Comparison of ENCODE assay signal across 15 mouse cellular contexts in genomic region chr4:62265154-62265836, GRCm38 (mm10). TPM values are rescaled to one million over a fixed set of nuclear protein-coding genes. Genes with fewer than 3 reads are reported as not detected.
DNase-seq lines count a peak whose midpoint lies in the region; ATAC-seq and TF ChIP-seq lines count a peak whose summit lies in the region.
"Had no signal": no experiment of that assay in that cellular context is flagged by ENCODE, and none has a peak within 500 bp of the region (broad histone marks: within the 10 kb centered on the region; RNA-seq: fewer than 3 reads in every experiment).

No protein-coding gene starts in this region.

- no peaks in the 10 kb centered on the region for H3K36me3 ChIP-seq in liver, embryonic 11.5 days (ENCODE audit: control insufficient read depth, insufficient read depth, low read length)
- H3K36me3 ChIP-seq: embryonic facial prominence, embryonic 13.5 days; hindbrain, embryonic 12.5 days; neural tube, embryonic 12.5 days had no signal

- WGBS in lung, adult 2 months = 54% methylated on average over 10 of the region's 10 CpGs
- 70% methylated on average over 10 of the region's 10 CpGs for WGBS in liver, embryonic 11.5 days

- 0 out of 2 replicates have a peak, but pooled peaks have one; percentile 29 for ATAC-seq in liver, embryonic 11.5 days (replicated peaks; ENCODE audit: low FRiP score)

- no peak overlapping the region for H3K4me2 ChIP-seq in liver, embryonic 11.5 days
- H3K4me2 ChIP-seq: embryonic facial prominence, embryonic 13.5 days; hindbrain, embryonic 12.5 days; neural tube, embryonic 12.5 days had no signal

- no peak overlapping the region for H3K4me3 ChIP-seq in lung, adult 2 months (replicated peaks; ENCODE audit: extremely low read depth, low read depth, low read length)
- no peak overlapping the region for H3K4me3 ChIP-seq in liver, embryonic 11.5 days (ENCODE audit: low read depth, low read length)
- H3K4me3 ChIP-seq: embryonic facial prominence, embryonic 13.5 days; hindbrain, embryonic 12.5 days; neural tube, embryonic 12.5 days had no signal

- no peak for TF ChIP-seq CTCF in lung, adult 2 months (IDR thresholded peaks at IDR 0.05; ENCODE audit: insufficient read depth, low read length)

- H3K9me3 ChIP-seq in liver, embryonic 11.5 days (ENCODE audit: control insufficient read depth, low read length) = no peaks in the 10 kb centered on the region
- H3K9me3 ChIP-seq: embryonic facial prominence, embryonic 13.5 days; hindbrain, embryonic 12.5 days; neural tube, embryonic 12.5 days had no signal

- no peaks in the 10 kb centered on the region for H3K27me3 ChIP-seq in liver, embryonic 11.5 days (replicated peaks; ENCODE audit: control insufficient read depth, insufficient read depth, low read length)
- H3K27me3 ChIP-seq: embryonic facial prominence, embryonic 13.5 days; hindbrain, embryonic 12.5 days; neural tube, embryonic 12.5 days had no signal

- H3K27ac ChIP-seq in liver, embryonic 11.5 days (ENCODE audit: low read depth, low read length) = no peak overlapping the region
- H3K27ac ChIP-seq: embryonic facial prominence, embryonic 13.5 days; hindbrain, embryonic 12.5 days; neural tube, embryonic 12.5 days had no signal

- no peak overlapping the region for H3K9ac ChIP-seq in liver, embryonic 11.5 days (ENCODE audit: low read depth, low read length)
- H3K9ac ChIP-seq: embryonic facial prominence, embryonic 13.5 days; hindbrain, embryonic 12.5 days; neural tube, embryonic 12.5 days had no signal

- no peaks in the 10 kb centered on the region for H3K4me1 ChIP-seq in lung, adult 2 months (ENCODE audit: control insufficient read depth, insufficient read depth, low read length)
- H3K4me1 ChIP-seq in liver, embryonic 11.5 days (replicated peaks; ENCODE audit: control insufficient read depth, insufficient read depth, low read length) = no peaks in the 10 kb centered on the region
- H3K4me1 ChIP-seq: embryonic facial prominence, embryonic 13.5 days; hindbrain, embryonic 12.5 days; neural tube, embryonic 12.5 days had no signal

- no peak for TF ChIP-seq POLR2A in lung, adult 2 months (IDR thresholded peaks at IDR 0.05; ENCODE audit: borderline replicate concordance, extremely low read depth, low read depth, low read length)

- intact Hi-C loops in left cerebral cortex, postnatal 25 days (cut with DNase I) = loop anchor here (10.0 kb wide), 1 partner anchor 130 kb away; no protein-coding TSS in a partner anchor

- peak; percentile 22 to 28 for DNase-seq in lung, adult 18-20 months
- DNase-seq in lung, adult 2 months = no peak
- DNase-seq in c-Kit-positive CD71-negative TER-119-negative erythroid progenitor cells, embryonic 14.5 days (ENCODE audit: low read depth) = peak; percentile 40
- no peak for DNase-seq in liver, embryonic 11.5 days (ENCODE audit: low spot score)
- peak; percentile 24 for DNase-seq in skeletal muscle tissue, adult 2 months (ENCODE audit: low read depth, low spot score)
- DNase-seq in left cerebral cortex, postnatal 25 days (ENCODE audit: low spot score in 2 of 2) = no peak
- DNase-seq in spleen, postnatal 36 days (ENCODE audit: low spot score in 2 of 2) = no peak
- no peak for DNase-seq in layer of hippocampus, adult 18-20 months (ENCODE audit: low spot score in 2 of 2)
- DNase-seq: adrenal gland, adult 8-10 months; cerebellum, adult 11-12 months; kidney, postnatal 10 days had no signal

RNA-seq across cellular contexts. Expression of gene Slc31a2, which starts 2.9 kb away (rescaled TPM):
- polyA plus RNA-seq in lung, adult 2 months (2012; rRNA removed) = 22.3 and 30.7 TPM in 2 replicates
- polyA plus RNA-seq in liver, embryonic 11.5 days (2014; fragmentation: Nextera tagmentation; extraction: Ambion mirVana) = 8.4 TPM in 2 replicates
- total RNA-seq in left cerebral cortex, postnatal 25 days (2021) = 1 to 10 TPM; 7.6 to 8.2 TPM
- total RNA-seq in layer of hippocampus, adult 18-20 months (2021) = 1 to 10 TPM; 9.2 to 9.7 TPM

RNA-seq across cellular contexts. Expression of gene Zfp37, which starts 34.4 kb away (rescaled TPM):
- polyA plus RNA-seq in lung, adult 2 months (2012; rRNA removed) = 0.58 and 1.1 TPM in 2 replicates
- polyA plus RNA-seq in liver, embryonic 11.5 days (2014; fragmentation: Nextera tagmentation; extraction: Ambion mirVana) = 3.4 and 4.1 TPM in 2 replicates
- 10 to 100 TPM; 20.2 to 20.5 TPM for total RNA-seq in left cerebral cortex, postnatal 25 days (2021)
- total RNA-seq in layer of hippocampus, adult 18-20 months (2021) = 10 to 100 TPM; 23.0 to 25.6 TPM
- total RNA-seq: megakaryocyte-erythroid progenitor cell, adult 5-6 weeks had no signal

Comparison
In these comparisons a context has a peak if more than half of its experiments do, and no peak if none do; other contexts are left out.
1. DNase-seq: peak in lung, adult 18-20 months (2 of 2), c-Kit-positive CD71-negative TER-119-negative erythroid progenitor cells, embryonic 14.5 days (single experiment) and skeletal muscle tissue, adult 2 months (single experiment); none in lung, adult 2 months (single experiment), liver, embryonic 11.5 days (single experiment), left cerebral cortex, postnatal 25 days (0 of 2), spleen, postnatal 36 days (0 of 2) and layer of hippocampus, adult 18-20 months (0 of 2).